ENCODE assay signal across 20 mouse cellular contexts in the genomic region with DNA sequence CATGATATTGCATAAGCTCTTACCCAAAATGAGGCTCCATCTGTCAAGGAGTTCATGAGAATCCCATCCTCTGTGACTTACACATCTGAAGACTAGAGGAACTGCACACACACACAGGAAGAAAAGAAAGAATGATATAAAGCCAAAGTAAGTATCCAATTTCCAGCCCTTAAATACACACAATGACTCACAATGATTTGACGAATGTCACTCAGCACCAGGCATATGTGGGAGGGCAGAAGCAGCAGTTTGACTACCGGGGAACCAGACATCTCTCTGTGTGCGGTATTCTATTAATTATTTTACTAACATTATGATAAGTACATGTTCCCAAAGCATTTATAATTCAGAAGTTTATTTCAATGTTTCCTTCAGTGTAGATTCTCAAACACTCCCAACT.
DNase-seq lines count a peak whose midpoint lies in the region; ATAC-seq lines count a peak whose summit lies in the region.
"Had no signal": no experiment of that assay in that cellular context is flagged by ENCODE, and none has a peak within 500 bp of the region (broad histone marks: within the 10 kb centered on the region; RNA-seq: fewer than 3 reads in every experiment).

No protein-coding gene starts in this region.

- WGBS in hindbrain, embryonic 13.5 days, result 84% methylated on average over 3 of the region's 3 CpGs
- WGBS in hindbrain, embryonic 10.5 days, result 92% methylated on average over 3 of the region's 3 CpGs

- DNase-seq in hindbrain, embryonic 10.5 days (ENCODE audit: low spot score), result no peak
- DNase-seq in layer of hippocampus, adult 9-11 months, result peak; percentile 51
- DNase-seq in layer of hippocampus, adult 9-10 months (ENCODE audit: low spot score), result no peak
- DNase-seq in 3T3-L1 (ENCODE audit: low read depth, low spot score), result peak; percentile 4
- peak; percentile 63 for DNase-seq in brain, adult 2 months (ENCODE audit: low read depth, low spot score)
- DNase-seq: adrenal gland, adult 8-10 months; cerebellum, adult 9-11 months; gastrocnemius, postnatal 25 days; heart, adult 2 months had no signal

- H3K9me3 ChIP-seq in hindbrain, embryonic 13.5 days, result no peaks in the 10 kb centered on the region
- no peaks in the 10 kb centered on the region for H3K9me3 ChIP-seq in hindbrain, embryonic 10.5 days
- H3K9me3 ChIP-seq: embryonic facial prominence, embryonic 13.5 days; forebrain, embryonic 12.5 days; forebrain, embryonic 15.5 days had no signal

- no peak for ATAC-seq in hindbrain, embryonic 13.5 days (ENCODE audit: low FRiP score)
- ATAC-seq in monocyte, adult 5-6 weeks (replicated peaks; ENCODE audit: insufficient number of reproducible peaks, low FRiP score, low TSS enrichment, poor library complexity, severe bottlenecking), result no peak
- ATAC-seq: activated CD4-positive, CD25-positive, alpha-beta regulatory T cell, adult 4 months; forebrain, embryonic 15.5 days; hindbrain, postnatal 0 days; inflammation-experienced regulatory T-cells, adult 6 months had no signal

- no peak overlapping the region for H3K4me2 ChIP-seq in hindbrain, embryonic 13.5 days
- H3K4me2 ChIP-seq: embryonic facial prominence, embryonic 13.5 days; forebrain, embryonic 12.5 days; forebrain, embryonic 15.5 days; heart, embryonic 11.5 days; hindbrain, embryonic 14.5 days had no signal

- no peak overlapping the region for H3K9ac ChIP-seq in hindbrain, embryonic 13.5 days
- H3K9ac ChIP-seq: embryonic facial prominence, embryonic 13.5 days; forebrain, embryonic 12.5 days; forebrain, embryonic 15.5 days; hindbrain, embryonic 14.5 days had no signal

- peaks cover 10% of the 10 kb centered on the region for H3K4me1 ChIP-seq in hindbrain, embryonic 13.5 days (replicated peaks)
- no peaks in the 10 kb centered on the region for H3K4me1 ChIP-seq in hindbrain, embryonic 10.5 days (replicated peaks)

- no peaks in the 10 kb centered on the region for H3K36me3 ChIP-seq in hindbrain, embryonic 13.5 days
- H3K36me3 ChIP-seq in hindbrain, embryonic 10.5 days, result no peaks in the 10 kb centered on the region
- H3K36me3 ChIP-seq: embryonic facial prominence, embryonic 13.5 days; forebrain, embryonic 12.5 days; forebrain, embryonic 15.5 days had no signal

- no peaks in the 10 kb centered on the region for H3K27me3 ChIP-seq in hindbrain, embryonic 13.5 days
- no peaks in the 10 kb centered on the region for H3K27me3 ChIP-seq in hindbrain, embryonic 10.5 days (ENCODE audit: insufficient read depth, poor library complexity, severe bottlenecking)
- H3K27me3 ChIP-seq: embryonic facial prominence, embryonic 13.5 days; forebrain, embryonic 12.5 days; forebrain, embryonic 15.5 days had no signal

- H3K4me3 ChIP-seq in hindbrain, embryonic 13.5 days, result no peak overlapping the region
- H3K4me3 ChIP-seq in hindbrain, embryonic 10.5 days, result no peak overlapping the region
- H3K4me3 ChIP-seq: embryonic facial prominence, embryonic 13.5 days; erythroblast, embryonic 14.5 days; forebrain, embryonic 12.5 days; forebrain, embryonic 15.5 days; heart, adult 2 months had no signal

- H3K27ac ChIP-seq in hindbrain, embryonic 13.5 days, result 0 out of 2 replicates have a peak overlapping the region, but pooled peaks have one; percentile 56
- H3K27ac ChIP-seq in hindbrain, embryonic 10.5 days, result no peak overlapping the region
- H3K27ac ChIP-seq: embryonic facial prominence, embryonic 13.5 days; forebrain, embryonic 12.5 days; forebrain, embryonic 15.5 days; heart, adult 2 months; hindbrain, embryonic 14.5 days; hindbrain, postnatal 0 days had no signal

Comparison
In these comparisons a context has a peak if more than half of its experiments do, and no peak if none do; other contexts are left out.
1. DNase-seq: peak in layer of hippocampus, adult 9-11 months (single experiment), 3T3-L1 (single experiment) and brain, adult 2 months (single experiment); none in hindbrain, embryonic 10.5 days (single experiment) and layer of hippocampus, adult 9-10 months (single experiment).